Mouse (Mus musculus) megakaryocyte-erythroid progenitor cell, adult 5 weeks (primary cell): ENCODE data around the gene Zdhhc23. TPM values are rescaled to one million over a fixed set of nuclear protein-coding genes. Genes with fewer than 3 reads are reported as not detected.

Experiments
- polyA plus RNA-seq: library from polyadenylated mRNA; stranded (reverse); fragments of >175 nt; gene quantifications from 2 replicates; pipeline ENCODE4 v1.2.3, GENCODE M21; 2012

Zdhhc23 gene
- 1.3 and 2.4 TPM in 2 replicates for polyA plus RNA-seq

DNA sequence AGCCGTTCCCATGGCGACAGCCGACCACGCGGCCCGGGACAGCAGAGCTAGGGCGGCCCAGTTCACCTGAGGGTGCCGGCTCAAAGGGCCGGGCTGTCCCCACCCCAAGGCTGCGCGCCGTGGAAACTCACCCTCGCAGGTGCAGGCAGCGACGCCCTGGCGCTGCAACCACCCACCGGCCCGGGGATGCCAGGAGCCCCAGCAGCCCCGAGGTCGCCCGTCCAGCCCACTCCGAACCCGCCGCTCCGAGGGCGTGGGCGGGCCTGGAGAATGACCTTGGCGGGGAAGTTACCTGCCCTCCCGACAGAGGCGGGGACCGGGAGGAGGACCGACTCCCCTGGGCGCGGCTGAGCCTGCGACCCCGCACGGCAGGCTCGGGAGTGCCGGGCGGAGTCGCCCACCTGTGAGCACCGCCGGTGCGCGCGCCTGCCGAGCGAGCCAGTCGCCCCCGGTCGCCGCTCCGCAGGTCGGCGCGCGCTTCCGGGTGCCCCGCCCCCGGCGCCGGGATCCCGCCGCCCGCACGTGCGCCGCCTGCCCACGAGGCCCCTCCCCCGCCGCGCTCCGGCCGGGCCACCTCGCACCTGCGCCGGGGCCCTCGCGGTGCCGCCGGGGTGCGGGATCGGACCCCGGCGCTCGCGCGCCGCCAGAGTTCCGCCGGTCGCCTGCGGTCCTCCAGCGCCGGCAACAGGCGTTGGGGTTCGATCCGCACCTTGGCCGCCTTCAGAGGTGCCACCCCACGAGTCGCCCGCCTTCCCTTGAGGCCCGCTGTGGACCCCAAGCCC is at the start of gene Zdhhc23:
TSS of gene Zdhhc23 (minus strand) at position 464 of the 782 bp plus-strand sequence.

DNA sequence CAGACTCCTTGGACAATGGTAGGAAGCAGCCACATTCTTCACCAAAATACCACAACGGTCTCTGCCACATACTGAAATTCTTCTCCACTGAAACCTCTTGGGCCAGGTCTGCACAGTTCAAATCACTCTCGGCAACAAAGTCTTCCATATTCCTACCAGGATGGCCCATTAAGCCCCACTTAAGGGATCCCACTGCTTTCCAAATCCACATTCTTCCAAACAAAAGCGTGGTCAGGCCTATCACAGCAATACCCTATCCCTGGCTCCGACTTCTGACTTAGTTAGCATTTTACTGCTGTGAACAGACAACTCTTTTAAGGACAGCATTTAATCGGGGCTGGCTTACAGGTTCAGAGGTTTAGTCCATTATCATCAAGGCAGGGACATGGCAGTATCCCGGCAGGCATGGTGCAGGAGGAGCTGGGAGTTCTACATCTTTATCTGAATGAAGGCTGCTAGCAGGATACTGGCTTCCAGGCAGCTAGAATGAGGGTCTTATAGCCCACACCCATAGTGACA is 53.2 kb downstream of the Zdhhc23 start, which contains the start of gene Qtrt2:
TSS of gene Qtrt2 (minus strand) at position 469 of the 519 bp plus-strand sequence.

Other genes with a start within 250 kb of the Zdhhc23 start
- gene Drd3, start 225.8 kb downstream of the Zdhhc23 start, polyA plus RNA-seq = not detected in 2 replicates
- gene Ccdc191, start 90.0 kb downstream of the Zdhhc23 start, polyA plus RNA-seq = 1.5 and 2.0 TPM in 2 replicates
- 3.2 and 3.5 TPM in 2 replicates for gene Qtrt2, start 53.0 kb downstream of the Zdhhc23 start, polyA plus RNA-seq
- 0.14 and 0.60 TPM in 2 replicates for gene Gramd1c, start 83.6 kb upstream of the Zdhhc23 start, polyA plus RNA-seq
- gene Atp6v1a, start 159.9 kb upstream of the Zdhhc23 start, polyA plus RNA-seq = 1.2 and 2.8 TPM in 2 replicates
- gene Naa50, start 160.0 kb upstream of the Zdhhc23 start, polyA plus RNA-seq = 31.8 and 38.1 TPM in 2 replicates
- gene Usf3, start 193.5 kb upstream of the Zdhhc23 start, polyA plus RNA-seq = 1.4 and 3.7 TPM in 2 replicates